Comparison of ENCODE assay signal across 10 mouse cellular contexts in the genomic region with DNA sequence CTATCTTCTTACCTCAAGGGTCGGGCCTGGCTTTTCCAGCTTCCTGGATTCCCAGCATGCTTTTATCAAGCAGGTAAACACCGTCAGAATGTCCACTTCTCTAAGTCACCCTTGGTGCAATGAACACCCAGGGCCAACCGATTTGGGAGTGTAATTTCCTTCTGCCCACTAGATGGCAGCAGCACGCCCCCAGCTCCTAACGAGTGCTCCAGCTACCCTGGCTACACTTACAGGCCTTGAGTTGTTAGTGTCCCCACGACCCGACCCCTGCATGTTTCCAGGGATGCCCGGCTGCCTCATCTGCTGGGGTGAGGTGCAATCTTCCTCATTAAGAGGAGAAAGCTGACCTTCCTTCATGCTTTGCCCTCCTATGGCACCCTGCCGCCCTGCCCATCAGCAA. TPM values are rescaled to one million over a fixed set of nuclear protein-coding genes. Genes with fewer than 3 reads are reported as not detected.
DNase-seq lines count a peak whose midpoint lies in the region; ATAC-seq and TF ChIP-seq lines count a peak whose summit lies in the region.
"Had no signal": no experiment of that assay in that cellular context is flagged by ENCODE, and none has a peak within 500 bp of the region (broad histone marks: within the 10 kb centered on the region; RNA-seq: fewer than 3 reads in every experiment).

No protein-coding gene starts in this region.

- no peak overlapping the region for H3K27ac ChIP-seq in heart, embryonic 10.5 days
- H3K27ac ChIP-seq in heart, embryonic 12.5 days (ENCODE audit: poor library complexity, severe bottlenecking), result no peak overlapping the region
- 0 out of 2 replicates have a peak overlapping the region, but pooled peaks have one; percentile 11 for H3K27ac ChIP-seq in embryonic facial prominence, embryonic 10.5 days (replicated peaks)
- no peak overlapping the region for H3K27ac ChIP-seq in kidney, adult 2 months (ENCODE audit: insufficient read depth, low read depth, low read length)
- H3K27ac ChIP-seq in stomach, embryonic 14.5 days (ENCODE audit: low read length), result no peak overlapping the region
- H3K27ac ChIP-seq: embryonic facial prominence, embryonic 15.5 days; macrophage had no signal

- TF ChIP-seq POLR2A in kidney, adult 2 months (IDR thresholded peaks at IDR 0.05; ENCODE audit: low read depth, low read length), result no peak

- peaks cover 15% of the 10 kb centered on the region for H3K27me3 ChIP-seq in heart, embryonic 10.5 days (ENCODE audit: insufficient read depth, poor library complexity, severe bottlenecking)
- H3K27me3 ChIP-seq in heart, embryonic 12.5 days (replicated peaks), result peaks cover 14% of the 10 kb centered on the region
- H3K27me3 ChIP-seq in C2C12 (ENCODE audit: control insufficient read depth, insufficient read depth, insufficient read length), result peaks cover 5% of the 10 kb centered on the region
- H3K27me3 ChIP-seq in embryonic facial prominence, embryonic 10.5 days (replicated peaks; ENCODE audit: low read depth, poor library complexity, severe bottlenecking), result peaks cover 11% of the 10 kb centered on the region
- no peaks in the 10 kb centered on the region for H3K27me3 ChIP-seq in kidney, adult 2 months (replicated peaks; ENCODE audit: control insufficient read depth, insufficient read depth, low read length)
- no peaks in the 10 kb centered on the region for H3K27me3 ChIP-seq in stomach, embryonic 14.5 days (ENCODE audit: control insufficient read depth, insufficient read depth, low read length)
- H3K27me3 ChIP-seq: embryonic facial prominence, embryonic 15.5 days had no signal

- TF ChIP-seq CTCF in C2C12 (IDR thresholded peaks at IDR 0.05; ENCODE audit: control insufficient read depth, insufficient read depth, insufficient read length), result peak; percentile 52
- peak; percentile 87 for TF ChIP-seq CTCF in kidney, adult 2 months (conservative IDR thresholded peaks at IDR 0.05; ENCODE audit: insufficient read depth, insufficient read length, low read depth, low read length)

- peak; percentile 84 for DNase-seq in heart, embryonic 10.5 days (ENCODE audit: low spot score)
- DNase-seq in adrenal gland, postnatal 10 days, result peak; percentile 59
- peak; percentile 77 for DNase-seq in embryonic facial prominence, embryonic 10.5 days (ENCODE audit: low spot score)
- DNase-seq in kidney, adult 2 months, result peak; percentile 50
- peak; percentile 40 to 59 for DNase-seq in lung, postnatal 4 days

- no peak overlapping the region for H3K9ac ChIP-seq in heart, embryonic 12.5 days
- H3K9ac ChIP-seq in stomach, embryonic 14.5 days (replicated peaks; ENCODE audit: low read depth, low read length), result no peak overlapping the region
- H3K9ac ChIP-seq: embryonic facial prominence, embryonic 15.5 days had no signal

- no peaks in the 10 kb centered on the region for H3K36me3 ChIP-seq in heart, embryonic 10.5 days
- no peaks in the 10 kb centered on the region for H3K36me3 ChIP-seq in heart, embryonic 12.5 days
- H3K36me3 ChIP-seq in C2C12 (ENCODE audit: control insufficient read depth, insufficient read depth), result no peaks in the 10 kb centered on the region
- H3K36me3 ChIP-seq in embryonic facial prominence, embryonic 10.5 days (replicated peaks), result no peaks in the 10 kb centered on the region; the same call in 1 of the 2 replicates
- no peaks in the 10 kb centered on the region for H3K36me3 ChIP-seq in kidney, adult 2 months (ENCODE audit: control insufficient read depth, insufficient read depth, low read length)
- H3K36me3 ChIP-seq in stomach, embryonic 14.5 days (ENCODE audit: control insufficient read depth, insufficient read depth, low read length), result no peaks in the 10 kb centered on the region; the same call in 1 of the 2 replicates

- no peaks in the 10 kb centered on the region for H3K79me3 ChIP-seq in C2C12 (ENCODE audit: low read depth)

- peaks cover 14% of the 10 kb centered on the region for H3K4me1 ChIP-seq in heart, embryonic 10.5 days
- H3K4me1 ChIP-seq in heart, embryonic 12.5 days (replicated peaks), result peaks cover 10% of the 10 kb centered on the region; the same call in 1 of the 2 replicates
- peaks cover 28% of the 10 kb centered on the region for H3K4me1 ChIP-seq in embryonic facial prominence, embryonic 10.5 days
- H3K4me1 ChIP-seq in kidney, adult 2 months (ENCODE audit: control insufficient read depth, insufficient read depth, low read length), result no peaks in the 10 kb centered on the region
- no peaks in the 10 kb centered on the region for H3K4me1 ChIP-seq in stomach, embryonic 14.5 days (ENCODE audit: control insufficient read depth, insufficient read depth, low read length)

- no peak overlapping the region for H3K4me3 ChIP-seq in heart, embryonic 10.5 days
- H3K4me3 ChIP-seq in heart, embryonic 12.5 days, result no peak overlapping the region
- H3K4me3 ChIP-seq in C2C12 (ENCODE audit: insufficient read depth, poor library complexity, severe bottlenecking), result no peak overlapping the region
- no peak overlapping the region for H3K4me3 ChIP-seq in embryonic facial prominence, embryonic 10.5 days
- H3K4me3 ChIP-seq in kidney, adult 2 months (ENCODE audit: insufficient read depth, low read depth, low read length), result no peak overlapping the region
- H3K4me3 ChIP-seq in stomach, embryonic 14.5 days (ENCODE audit: low read depth, low read length), result no peak overlapping the region
- H3K4me3 ChIP-seq: embryonic facial prominence, embryonic 15.5 days had no signal

- H3K79me2 ChIP-seq in C2C12 (ENCODE audit: control insufficient read depth, insufficient read depth), result no peaks in the 10 kb centered on the region

- H3K4me2 ChIP-seq in heart, embryonic 12.5 days, result no peak overlapping the region
- no peak overlapping the region for H3K4me2 ChIP-seq in stomach, embryonic 14.5 days (replicated peaks; ENCODE audit: low read depth, low read length)
- H3K4me2 ChIP-seq: embryonic facial prominence, embryonic 15.5 days had no signal

- no peaks in the 10 kb centered on the region for H3K9me3 ChIP-seq in heart, embryonic 10.5 days
- no peaks in the 10 kb centered on the region; the same call in 1 of the 2 replicates for H3K9me3 ChIP-seq in heart, embryonic 12.5 days (replicated peaks)
- no peaks in the 10 kb centered on the region for H3K9me3 ChIP-seq in embryonic facial prominence, embryonic 10.5 days
- H3K9me3 ChIP-seq in stomach, embryonic 14.5 days (ENCODE audit: control insufficient read depth, low read depth, low read length), result no peaks in the 10 kb centered on the region
- H3K9me3 ChIP-seq: embryonic facial prominence, embryonic 15.5 days had no signal

- 15% methylated on average over 9 of the region's 9 CpGs for WGBS in heart, embryonic 10.5 days
- 13% methylated on average over 9 of the region's 9 CpGs for WGBS in heart, embryonic 12.5 days
- 19% methylated on average over 9 of the region's 9 CpGs for WGBS in embryonic facial prominence, embryonic 10.5 days
- WGBS in kidney, adult 2 months, result 17% methylated on average over 9 of the region's 9 CpGs
- 15% methylated on average over 9 of the region's 9 CpGs for WGBS in stomach, embryonic 14.5 days

- no peak for ATAC-seq in heart, embryonic 12.5 days (ENCODE audit: insufficient number of reproducible peaks, low FRiP score)
- ATAC-seq in stomach, embryonic 14.5 days (ENCODE audit: insufficient number of reproducible peaks, insufficient read depth, low FRiP score, low read depth), result peak; percentile 33; the same call in 1 of the 2 replicates

- no peak overlapping the region for H3ac ChIP-seq in C2C12 (ENCODE audit: control insufficient read depth, insufficient read length, low read depth)

TF ChIP-seq in C2C12, 6 proteins besides CTCF, POLR2A, EP300 and RAD21:
- no peak for TF ChIP-seq MYOD1 (IDR thresholded peaks at IDR 0.05; ENCODE audit: control insufficient read depth, insufficient read length, low read depth)
- no peak for TF ChIP-seq MYOG (IDR thresholded peaks at IDR 0.05; ENCODE audit: control insufficient read depth, extremely low read depth, insufficient read length)
- no peak for TF ChIP-seq CEBPB (IDR thresholded peaks at IDR 0.05; ENCODE audit: low read depth)
- no peak for TF ChIP-seq FOSL1 (IDR thresholded peaks at IDR 0.05; ENCODE audit: insufficient read depth, low read length, poor library complexity, severe bottlenecking)
- no peak for TF ChIP-seq MAX (IDR thresholded peaks at IDR 0.05)
- TF ChIP-seq USF1 (IDR thresholded peaks at IDR 0.05; ENCODE audit: low read depth), result no peak

RNA-seq across cellular contexts. Expression of gene Zfp64, which starts 51.2 kb away (rescaled TPM):
- 24.7 and 30.7 TPM in 2 replicates for polyA plus RNA-seq in heart, embryonic 10.5 days (2016; fragmentation: Nextera tagmentation; extraction: Ambion mirVana)
- 20.8 and 21.0 TPM in 2 replicates for polyA plus RNA-seq in heart, embryonic 12.5 days (2016; fragmentation: Nextera tagmentation; extraction: Ambion mirVana)
- 28.1 TPM for polyA plus RNA-seq in C2C12 (2012; fragmentation: generic; extraction: Trizol)
- total RNA-seq in adrenal gland, postnatal 10 days (2021), result 10 to 100 TPM; 15.7 to 19.7 TPM
- polyA plus RNA-seq in embryonic facial prominence, embryonic 10.5 days (2016; fragmentation: Nextera tagmentation; extraction: Ambion mirVana), result 44.6 and 47.4 TPM in 2 replicates
- polyA plus RNA-seq in kidney, adult 2 months (2012; rRNA removed), result 18.6 and 20.0 TPM in 2 replicates
- polyA plus RNA-seq in stomach, embryonic 14.5 days (2014; fragmentation: Nextera tagmentation; extraction: Ambion mirVana), result 37.2 and 38.2 TPM in 2 replicates
